Mouse (Mus musculus) thymus, postnatal 10 days (tissue): ENCODE data around the gene Tex9.
A peak's percentile ranks its signal among the peaks of the same experiment; 100 is the strongest.
"Not testable (repeated sequence)": the region's sequence is repeated elsewhere in the genome, so short reads cannot be mapped to it uniquely, and the experiment has no call there.

Source experiments
- DNase-seq, 2 experiments: peaks; one replicate each; pipeline ENCODE4 v3.0.0; 2021; ENCODE audit warnings: low spot score in 2 of 2

The Tex9 gene

DNA sequence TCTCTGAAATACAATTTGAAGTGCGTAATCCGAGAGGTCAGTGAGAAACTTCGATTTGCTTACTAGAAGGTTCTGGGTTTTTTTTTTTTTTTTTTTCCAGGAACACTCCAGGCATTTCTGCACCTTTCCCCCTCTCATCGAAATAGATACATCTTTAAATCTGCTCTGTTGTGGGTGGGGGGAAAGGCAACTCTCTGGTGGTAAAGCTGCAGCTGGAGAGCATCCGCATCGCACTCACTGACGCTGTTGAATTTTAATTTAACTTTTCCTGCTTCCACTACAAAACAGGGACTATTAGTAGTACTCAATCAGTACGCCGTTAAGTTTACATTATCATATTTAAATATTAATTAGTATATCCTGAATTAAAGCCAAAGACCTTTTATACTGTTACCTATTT is 53.3 kb downstream of the Tex9 start:
- no peak for DNase-seq

DNA sequence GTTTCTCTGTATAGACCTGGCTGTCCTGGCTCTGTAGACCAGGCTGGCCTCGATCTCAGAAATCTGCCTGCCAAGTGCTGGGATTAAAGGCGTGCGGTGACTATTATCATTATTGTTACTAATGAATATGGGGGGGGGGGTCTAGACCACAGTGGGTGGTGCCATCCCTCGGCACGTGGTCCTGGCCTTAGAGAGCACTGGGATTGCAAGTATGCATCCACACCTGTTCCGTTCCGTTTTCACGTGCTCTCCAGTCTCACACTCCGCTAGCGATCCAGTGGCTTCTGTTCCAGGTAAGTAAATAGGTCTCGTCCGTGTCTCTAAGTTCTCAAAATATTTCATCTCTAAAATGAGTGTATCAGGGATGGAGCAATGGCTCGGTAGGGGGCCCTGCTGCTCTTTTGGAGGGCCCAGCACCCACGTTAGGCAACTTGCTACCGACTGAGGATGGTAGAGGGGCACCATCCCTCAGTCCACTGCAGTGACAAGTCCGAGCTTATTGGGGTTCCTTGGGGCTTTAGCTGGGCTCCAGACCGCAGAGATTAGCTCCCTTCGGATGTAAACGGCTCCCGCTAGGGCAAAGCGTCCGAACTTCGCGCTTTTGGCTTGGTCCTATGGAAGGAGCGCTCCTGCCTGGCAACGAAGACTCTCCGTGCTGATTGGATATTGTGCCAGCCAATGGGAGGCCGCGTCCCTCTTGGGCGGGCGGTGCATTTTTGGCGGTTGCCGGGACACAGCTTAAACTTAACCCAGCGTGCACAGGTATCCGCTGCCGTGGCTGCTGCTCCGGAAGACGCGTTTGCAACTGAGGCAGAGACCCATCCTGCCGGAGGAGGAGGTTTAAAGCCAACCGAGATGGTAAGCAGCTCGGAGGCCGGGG is 54.0 kb downstream of the Tex9 start, which contains the start of gene Mns1:
Mns1 (plus strand) TSS at position 190 of the 880 bp plus-strand sequence.
- DNase-seq = peak; percentile 92 to 93

DNA sequence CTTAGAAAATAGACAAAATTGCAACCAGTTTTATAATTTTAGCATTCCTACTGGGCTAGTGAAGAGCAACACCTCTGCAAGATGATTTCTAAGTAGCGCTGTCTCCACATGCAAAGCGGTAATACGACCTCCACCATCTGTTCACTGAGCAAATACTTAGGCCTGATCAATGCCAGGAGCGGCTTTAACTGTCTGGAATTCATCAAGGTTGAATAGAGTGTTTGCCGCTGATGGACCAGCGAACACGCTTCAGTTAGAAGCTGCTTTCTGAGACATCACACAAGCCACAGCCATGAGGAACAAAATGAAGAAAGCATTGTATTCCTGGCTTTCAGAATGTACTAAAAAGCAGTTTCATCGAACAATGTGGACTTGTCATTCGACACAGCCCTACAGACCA is 57.1 kb downstream of the Tex9 start:
- DNase-seq = no peak

DNA sequence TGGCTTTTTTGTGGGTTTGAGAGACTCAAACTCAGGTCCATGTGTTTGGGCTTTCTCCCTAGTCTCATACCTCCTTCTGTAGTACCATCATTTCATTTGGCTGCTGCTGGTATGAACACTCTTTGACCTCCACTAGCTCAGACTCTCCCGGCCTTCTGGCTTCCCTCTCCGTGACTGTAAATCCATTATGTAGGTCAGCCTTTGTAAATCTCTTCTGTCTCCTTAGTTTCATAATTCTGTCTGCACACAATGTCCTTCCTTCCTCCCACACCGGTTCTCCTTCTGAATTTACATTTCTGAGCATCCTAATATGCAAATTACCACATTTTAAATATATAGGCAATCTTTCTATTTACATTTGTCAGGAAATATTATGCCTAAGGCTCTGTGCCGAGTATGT is 64.2 kb downstream of the Tex9 start:
- no peak for DNase-seq

DNA sequence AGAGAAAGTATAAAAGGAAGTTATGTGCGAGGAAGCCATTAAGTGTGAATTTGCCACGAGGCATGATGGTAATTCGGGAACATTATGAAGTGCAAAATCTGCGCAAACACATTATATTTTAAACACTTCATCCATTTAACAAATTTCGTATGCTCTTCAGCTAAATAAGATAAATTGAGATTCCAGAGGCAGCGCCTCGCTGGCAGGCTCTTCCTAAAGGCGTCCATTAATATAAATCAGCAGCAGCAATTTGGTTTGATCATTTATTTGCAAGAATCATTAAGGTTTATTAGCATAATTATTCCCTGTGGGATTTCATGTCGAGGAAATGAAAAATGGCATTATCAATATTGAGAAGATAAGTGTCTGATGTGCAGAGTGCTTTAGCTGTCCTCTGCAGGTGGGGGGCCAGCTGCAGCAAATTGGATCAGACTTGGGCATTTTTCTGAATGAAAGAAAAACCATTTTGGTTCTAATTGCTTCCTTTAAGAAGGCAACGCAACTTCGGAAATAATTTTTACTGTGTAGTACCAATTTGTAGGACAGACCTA is 66.6 kb downstream of the Tex9 start:
- DNase-seq = no peak

DNA sequence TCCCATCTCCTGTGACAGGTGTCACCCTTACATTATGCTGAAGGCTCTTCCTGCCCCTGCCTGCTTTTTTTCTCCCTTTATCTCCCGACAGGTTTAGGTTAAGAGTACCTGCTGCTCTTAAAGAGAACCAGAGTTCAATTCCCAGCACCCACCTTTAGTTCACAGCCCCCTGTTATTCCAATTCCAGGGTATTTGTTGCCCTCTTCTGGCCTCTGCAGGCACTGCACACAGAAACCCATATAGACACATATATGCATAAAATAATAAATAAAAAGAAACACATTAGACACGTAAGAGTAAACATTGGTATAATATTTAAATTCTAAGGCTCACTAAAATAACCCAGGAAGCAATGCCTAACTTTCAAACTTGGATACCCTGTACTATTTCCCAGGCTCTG is 69.3 kb downstream of the Tex9 start:
- no peak for DNase-seq

DNA sequence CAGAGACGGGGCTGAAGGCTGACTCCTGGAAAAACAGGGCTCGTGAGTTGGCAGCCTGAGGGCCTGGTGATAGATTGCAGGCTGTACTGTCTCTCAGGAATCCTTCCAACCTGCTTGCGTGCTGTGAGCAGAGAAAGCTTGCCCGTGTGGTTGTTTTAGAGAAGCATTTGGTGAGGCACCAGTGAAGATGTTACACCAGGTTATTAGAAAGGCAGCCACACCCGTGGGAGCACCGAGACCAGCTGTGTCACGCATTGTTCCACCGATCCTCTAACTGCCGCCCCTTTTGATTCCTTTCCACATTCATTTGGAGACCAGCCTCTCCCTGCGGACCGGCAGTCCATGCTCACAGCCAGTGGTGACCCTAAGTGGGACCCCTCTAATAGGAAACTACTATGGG is 69.7 kb downstream of the Tex9 start:
- no peak for DNase-seq

DNA sequence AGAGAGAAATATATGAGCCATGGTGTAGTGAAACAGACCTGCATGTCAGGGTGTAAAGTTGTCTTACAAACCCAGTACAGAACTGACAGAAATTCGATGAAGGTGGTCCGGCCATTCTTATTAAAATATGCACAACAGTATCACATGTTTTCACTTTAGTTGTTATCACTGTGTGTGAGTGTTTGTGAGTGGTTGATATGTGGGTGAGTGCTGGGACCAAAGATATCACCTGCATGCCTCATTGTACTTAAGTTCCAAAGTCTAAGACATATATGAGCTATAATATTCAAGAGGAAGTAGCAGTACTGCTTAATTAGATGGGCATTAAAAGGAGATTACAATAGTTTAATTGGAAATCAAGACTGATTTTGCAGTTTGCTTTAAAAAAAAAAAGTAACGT is 71.5 kb downstream of the Tex9 start:
- no peak for DNase-seq

DNA sequence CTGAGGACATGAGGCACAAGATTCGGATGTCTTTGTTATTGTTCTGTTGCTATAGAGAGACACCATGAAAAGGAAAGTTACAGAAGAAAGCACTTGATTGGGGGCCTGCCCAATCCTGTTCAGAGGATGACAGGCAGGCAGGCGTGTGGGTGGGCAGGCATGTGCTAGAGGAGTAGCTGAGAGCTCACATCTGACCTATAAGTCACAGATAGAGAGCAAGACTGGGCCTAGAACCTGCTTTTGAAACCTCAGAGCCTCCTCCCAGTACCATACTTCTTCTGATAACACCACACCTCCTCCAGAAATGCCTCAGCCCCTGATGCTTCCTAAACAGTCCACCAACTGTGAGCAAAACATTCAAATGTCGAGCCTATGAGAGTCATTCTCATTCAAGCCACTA is 73.6 kb downstream of the Tex9 start:
- no peak for DNase-seq

DNA sequence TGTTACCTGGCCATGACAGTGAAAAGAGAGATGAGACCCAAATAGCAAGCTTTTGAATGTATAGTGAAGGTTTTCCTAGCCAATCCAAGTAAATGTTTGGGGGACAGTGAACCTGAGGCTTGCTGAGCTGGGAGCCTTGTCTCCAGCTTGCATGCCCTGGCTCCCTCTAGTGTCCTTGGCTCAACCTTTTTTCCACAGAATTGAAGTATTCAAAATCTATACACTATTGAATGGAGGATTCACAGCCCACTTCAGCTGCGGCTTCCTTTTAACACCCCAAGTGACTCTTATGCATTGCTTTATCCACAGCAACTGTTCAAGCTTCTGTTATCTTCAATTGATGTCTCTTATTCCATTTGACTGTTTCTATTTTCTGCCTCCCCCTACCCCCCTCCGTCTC is 80.3 kb downstream of the Tex9 start:
- DNase-seq = peak; percentile 40 to 54

DNA sequence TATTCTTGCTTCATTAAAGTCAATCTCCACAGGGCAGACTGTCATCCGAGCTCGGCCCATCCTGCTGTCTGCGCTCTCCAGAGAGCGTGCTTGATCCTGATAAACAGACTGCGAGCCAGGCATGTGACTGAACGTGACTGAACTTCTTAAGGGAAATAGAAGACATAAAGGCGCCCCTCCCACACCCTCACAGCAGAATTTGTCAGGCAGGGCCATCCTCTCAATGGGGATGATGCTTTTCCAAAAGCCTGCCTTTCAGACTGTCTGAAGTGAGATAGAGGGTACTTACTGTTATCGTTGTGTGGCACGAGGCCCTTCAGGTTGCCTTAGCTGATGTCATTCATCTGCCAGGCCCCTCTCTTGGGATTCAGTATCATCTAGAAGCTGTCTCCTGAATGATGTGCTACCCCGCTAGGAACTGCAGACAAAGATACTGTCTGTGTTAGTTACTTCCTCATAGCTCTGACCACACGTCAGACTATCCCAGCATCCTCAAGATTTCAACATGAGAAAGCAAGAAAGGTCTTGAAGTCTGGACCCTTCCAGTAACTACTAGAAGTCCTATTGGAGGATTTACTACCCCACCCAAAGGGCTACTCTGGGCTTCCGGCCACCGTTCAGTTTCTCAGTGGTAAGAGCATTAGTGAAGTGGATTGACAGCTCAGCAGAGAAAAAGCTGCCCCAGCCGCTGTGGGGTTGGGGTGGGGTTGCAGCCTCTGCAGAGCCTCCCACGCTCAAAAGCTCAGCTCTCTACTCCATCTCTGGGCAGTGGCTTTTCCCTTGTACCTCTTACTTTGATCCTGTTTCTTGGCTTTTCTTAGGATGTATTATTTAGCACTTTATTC is 82.4 kb downstream of the Tex9 start:
- DNase-seq = peak; percentile 39 to 47

DNA sequence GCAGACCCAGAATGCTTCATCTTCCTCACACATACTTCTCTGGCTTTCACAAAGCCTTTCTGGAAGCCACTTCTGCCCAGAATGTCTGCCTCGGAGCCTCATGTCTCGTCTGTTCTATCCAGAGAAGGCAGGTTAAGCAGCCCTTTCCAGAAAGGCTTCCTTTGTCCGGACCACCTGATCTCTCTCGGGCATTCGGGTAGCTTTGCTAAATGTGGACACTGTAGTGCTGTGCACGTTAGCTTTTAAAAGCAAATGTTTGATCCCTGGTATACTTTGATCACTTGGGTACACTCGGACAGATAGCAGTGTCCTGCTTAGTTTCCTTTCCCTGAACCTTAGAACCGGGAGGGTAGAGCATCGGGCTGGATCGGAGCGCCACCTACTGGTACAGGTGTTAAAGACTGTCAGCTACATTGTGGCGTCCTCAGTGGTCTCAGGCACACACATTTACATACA is 83.9 kb downstream of the Tex9 start:
- DNase-seq = peak; percentile 85 to 97

DNA sequence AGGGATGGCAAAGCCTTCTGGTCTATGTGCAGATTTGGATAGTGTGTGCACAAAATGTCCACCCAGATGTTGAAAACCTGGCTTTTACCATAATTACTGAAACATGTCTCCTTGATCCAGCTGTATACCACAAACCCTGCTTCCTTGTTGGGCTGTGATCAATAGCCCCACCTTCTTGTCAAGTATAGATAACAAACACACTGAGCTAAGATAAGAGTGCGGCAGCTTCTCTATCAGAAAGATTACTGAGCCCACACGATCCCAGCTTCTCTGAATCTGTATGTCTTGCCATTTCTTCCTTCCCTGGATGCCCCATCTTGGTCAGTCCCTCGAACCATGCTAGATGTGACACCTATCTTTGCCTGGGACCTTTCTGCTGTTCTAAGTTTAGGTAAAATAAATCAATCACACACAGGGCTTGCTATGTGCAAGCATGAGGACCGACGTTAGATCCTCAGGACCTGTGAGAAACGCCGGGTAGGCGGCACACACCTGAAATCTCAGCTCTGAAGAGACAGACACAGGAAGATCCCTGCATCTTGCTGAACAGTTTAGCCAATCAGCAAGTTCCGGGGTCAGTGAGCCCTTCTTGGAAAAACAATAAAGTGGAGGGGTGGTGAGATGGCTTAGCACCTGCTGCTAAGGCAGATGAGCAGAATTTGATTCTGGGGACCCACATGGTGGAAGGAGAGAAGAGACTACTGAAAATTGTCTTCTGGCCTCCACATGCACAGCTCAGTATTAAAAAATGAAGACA is 86.0 kb downstream of the Tex9 start:
- peak in 1 of 2 experiments; percentile 35 for DNase-seq

DNA sequence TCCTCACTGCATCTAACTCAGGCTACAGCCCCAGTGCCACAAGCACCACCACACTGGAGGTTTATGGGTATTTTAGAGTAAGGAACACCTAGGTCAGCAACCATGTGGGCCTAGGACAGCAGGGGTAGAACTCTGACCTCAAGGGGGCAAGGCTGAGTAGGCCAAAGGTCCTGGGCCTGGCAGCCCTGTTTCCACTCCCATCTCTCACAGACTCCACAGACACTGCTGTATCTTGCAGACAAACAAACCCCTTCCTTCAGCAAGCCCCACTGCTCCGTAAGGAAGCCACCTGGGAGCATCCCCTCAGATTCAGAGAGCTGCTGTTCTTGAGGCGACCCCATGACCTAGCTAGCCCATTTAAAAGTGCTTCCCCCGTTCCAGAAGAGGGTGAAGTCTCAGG is 87.1 kb downstream of the Tex9 start:
- peak in 1 of 2 experiments; percentile 24 for DNase-seq

DNA sequence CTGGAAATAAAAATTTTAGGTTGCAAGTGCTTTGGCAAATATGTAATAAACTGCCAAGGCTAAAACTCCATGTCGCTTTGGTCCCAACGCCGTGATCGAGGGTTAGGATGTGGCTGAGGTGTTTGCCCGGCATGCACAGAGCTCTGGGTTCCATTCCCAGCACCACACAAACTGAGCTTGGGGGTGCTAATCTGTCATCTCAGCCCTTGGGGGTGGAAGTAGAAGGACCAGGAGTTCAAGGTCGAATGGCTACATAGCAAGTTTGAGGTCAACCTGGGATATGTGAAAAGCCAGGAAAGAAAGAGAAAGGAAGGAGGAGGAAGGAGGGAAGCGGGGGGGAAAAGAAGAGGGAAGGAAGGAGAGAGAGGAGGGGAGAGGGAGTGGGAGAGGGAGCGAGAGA is 87.6 kb downstream of the Tex9 start:
- DNase-seq = no peak

DNA sequence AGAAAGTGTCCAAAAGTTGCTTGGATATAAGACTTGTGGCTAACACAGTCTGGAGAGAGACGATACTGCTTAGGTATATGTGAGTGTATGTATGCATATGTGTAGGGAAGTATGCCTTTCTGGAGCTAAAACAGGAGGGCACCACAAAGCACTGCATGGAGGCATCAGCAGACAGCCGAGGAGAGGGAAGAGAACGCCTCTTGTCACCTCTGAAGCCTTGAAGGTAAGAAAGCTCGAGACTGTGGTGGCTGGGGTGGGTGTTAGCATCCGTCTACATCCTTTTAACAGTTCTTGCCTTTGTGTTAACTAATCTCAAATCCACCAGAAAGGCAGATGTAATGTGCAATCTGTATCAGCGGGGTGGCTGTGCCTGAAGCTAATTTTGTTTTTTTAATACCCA is 88.6 kb downstream of the Tex9 start:
- peak in 1 of 2 experiments; percentile 55 for DNase-seq

DNA sequence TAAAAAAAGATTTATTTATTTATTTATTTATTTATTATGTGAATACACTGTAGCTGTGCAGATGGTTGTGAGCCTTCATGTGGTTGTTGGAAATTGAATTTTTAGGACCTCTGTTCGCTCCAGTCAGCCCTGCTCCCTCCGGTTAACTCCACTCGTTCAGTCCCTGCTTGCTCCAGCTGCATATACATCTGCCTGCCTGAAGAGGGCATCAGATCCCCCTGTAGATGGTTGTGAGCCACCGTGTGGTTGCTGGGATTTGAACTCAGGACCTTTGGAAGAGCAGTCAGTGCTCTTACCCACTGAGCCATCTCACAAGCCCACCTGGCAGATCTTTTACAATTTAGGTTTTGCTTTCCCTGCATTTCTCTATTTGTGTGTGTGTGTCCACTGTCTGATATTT is 90.2 kb downstream of the Tex9 start:
- DNase-seq = not testable (repeated sequence)
